Mouse (Mus musculus) midbrain, embryonic 14.5 days (tissue): ENCODE results near the gene Ndst2. TPM values are rescaled to one million over a fixed set of nuclear protein-coding genes. Genes with fewer than 3 reads are reported as not detected.

ENCODE experiments used
- ATAC-seq: fragments of 200-750 bp; cut with Nextera tagmentation; 2 replicates; pipeline ENCODE4 v1.8.0; 2017; ENCODE audit warnings: moderate number of reproducible peaks, moderate library complexity; ENCODE audit not compliant: low FRiP score, low TSS enrichment
- DNase-seq: peaks from one replicate; pipeline ENCODE4 v3.0.0-alpha.2; 2015
- H3K27ac ChIP-seq: fragments of 300-500 bp; sonication (generic); replicated peaks from 2 replicates; pipeline ENCODE4 v1.5.1; 2014; ENCODE audit warnings: mild to moderate bottlenecking, low read depth, low read length, moderate library complexity
- H3K27me3 ChIP-seq: fragments of 300-500 bp; sonication (generic); 2 replicates; pipeline ENCODE4 v1.6.1; 2014; ENCODE audit warnings: low read length, control low read depth, mixed read lengths; ENCODE audit not compliant: control insufficient read depth, insufficient read depth
- H3K36me3 ChIP-seq: fragments of 300-500 bp; sonication (generic); 2 replicates; pipeline ENCODE4 v1.6.1; 2014; ENCODE audit warnings: low read length, control low read depth; ENCODE audit not compliant: control insufficient read depth, insufficient read depth
- H3K4me1 ChIP-seq: fragments of 300-500 bp; sonication (generic); 2 replicates; pipeline ENCODE4 v1.6.1; 2014; ENCODE audit warnings: mild to moderate bottlenecking, antibody characterized with exemption, low read length, control low read depth; ENCODE audit not compliant: control insufficient read depth, insufficient read depth
- H3K4me2 ChIP-seq: fragments of 300-500 bp; sonication (generic); 2 replicates; pipeline ENCODE4 v1.6.1; 2014; ENCODE audit warnings: mild to moderate bottlenecking, low read length, moderate library complexity
- H3K4me3 ChIP-seq: fragments of 300-500 bp; sonication (generic); replicated peaks from 2 replicates; pipeline ENCODE4 v1.5.1; 2014; ENCODE audit warnings: low read depth, low read length
- H3K9ac ChIP-seq: fragments of 300-500 bp; sonication (generic); replicated peaks from 2 replicates; pipeline ENCODE4 v1.6.1; 2014; ENCODE audit warnings: mild to moderate bottlenecking, low read length, moderate library complexity
- H3K9me3 ChIP-seq: fragments of 300-500 bp; sonication (generic); 2 replicates; pipeline ENCODE4 v1.6.1; 2016; ENCODE audit warnings: low read length, control low read depth, mixed read lengths; ENCODE audit not compliant: control insufficient read depth
- WGBS: fragments of 180-500 bp; shearing (Covaris S2); extraction: QIAGEN DNeasy Blood & Tissue Kit; methylation state at CpG from one replicate; pipeline ENCODE4 v1.1.7; 2014; 5-methylcytosine and 5-hydroxymethylcytosine counted together
- polyA plus RNA-seq: library from polyadenylated mRNA; unstranded; fragments of >200 nt; fragmentation: Nextera tagmentation; extraction: Ambion mirVana; gene quantifications from 2 replicates; pipeline ENCODE4 v1.2.1, GENCODE M21; 2014

The Ndst2 gene
- polyA plus RNA-seq = 14.5 and 20.5 TPM in 2 replicates

- 0% methylated on average over 79 of the region's 81 CpGs for WGBS
Measured at GRCm38 (mm10) chr14:20733952-20734774, at the start of gene Ndst2. Gene Ndst2, minus strand, starts transcription at chr14:20734562.

GRCm38 (mm10) chr14:20783526-20783925 lies 49.2 kb upstream of the Ndst2 start:
- Histone ChIP-seq H3K27me3 (no peaks in the 10 kb centered on the region), H3K27ac (no peak overlapping the region), H3K4me3 (no peak overlapping the region), H3K9ac (no peak overlapping the region), H3K36me3 (peaks cover 54% of the 10 kb centered on the region), H3K4me2 (no peak overlapping the region), H3K9me3 (no peaks in the 10 kb centered on the region), H3K4me1 (no peaks in the 10 kb centered on the region)
- WGBS = 90% methylated on average over 6 of the region's 6 CpGs
- ATAC-seq = no peak
- DNase-seq = no peak

More at GRCm38 (mm10) chr14:20733952-20734774, at the start of gene Ndst2:
- ATAC-seq (peak; percentile 98), DNase-seq (peak; percentile 93)
- no peaks in the 10 kb centered on the region for H3K27me3 ChIP-seq
- H3K9me3 ChIP-seq = no peaks in the 10 kb centered on the region
- H3K4me3 ChIP-seq = peak within 1 kb of the TSS; percentile 73
- H3K36me3 ChIP-seq = peaks cover 42% of the 10 kb centered on the region
- H3K4me1 ChIP-seq = peaks cover 7% of the 10 kb centered on the region
- peak within 1 kb of the TSS; percentile 86 for H3K27ac ChIP-seq
- H3K4me2 ChIP-seq = peak within 1 kb of the TSS; percentile 88
- H3K9ac ChIP-seq = peak within 1 kb of the TSS; percentile 92

GRCm38 (mm10) chr14:20782860-20783259 lies 48.5 kb upstream of the Ndst2 start:
- no peak for DNase-seq
- Histone ChIP-seq H3K4me1 (no peaks in the 10 kb centered on the region), H3K4me3 (no peak overlapping the region), H3K27me3 (no peaks in the 10 kb centered on the region), H3K9me3 (no peaks in the 10 kb centered on the region), H3K27ac (no peak overlapping the region), H3K9ac (no peak overlapping the region), H3K4me2 (no peak overlapping the region), H3K36me3 (peaks cover 54% of the 10 kb centered on the region)
- no peak for ATAC-seq
- WGBS = 93% methylated on average over 7 of the region's 7 CpGs

GRCm38 (mm10) chr14:20780217-20780616 lies 45.9 kb upstream of the Ndst2 start:
- H3K9me3 ChIP-seq = no peaks in the 10 kb centered on the region
- no peak for ATAC-seq
- no peak overlapping the region for H3K4me3 ChIP-seq
- DNase-seq = no peak
- H3K36me3 ChIP-seq = peaks cover 48% of the 10 kb centered on the region
- WGBS = 98% methylated on average over 8 of the region's 8 CpGs
- H3K27ac ChIP-seq = no peak overlapping the region
- no peak overlapping the region for H3K4me2 ChIP-seq
- H3K4me1 ChIP-seq = peaks cover 2% of the 10 kb centered on the region
- H3K9ac ChIP-seq = no peak overlapping the region
- no peaks in the 10 kb centered on the region for H3K27me3 ChIP-seq

- no peak overlapping the region for H3K4me2 ChIP-seq
- H3K36me3 ChIP-seq = peaks cover 37% of the 10 kb centered on the region
- WGBS = 75% methylated on average over 8 of the region's 8 CpGs
- no peaks in the 10 kb centered on the region for H3K27me3 ChIP-seq
- no peak overlapping the region for H3K9ac ChIP-seq
- H3K9me3 ChIP-seq = no peaks in the 10 kb centered on the region
- H3K4me1 ChIP-seq = peaks cover 7% of the 10 kb centered on the region
- no peak overlapping the region for H3K4me3 ChIP-seq
- H3K27ac ChIP-seq = no peak overlapping the region
- ATAC-seq (no peak), DNase-seq (no peak)
Measured at GRCm38 (mm10) chr14:20778496-20778895, 44.1 kb upstream of the Ndst2 start.

GRCm38 (mm10) chr14:20775661-20776060 lies 41.3 kb upstream of the Ndst2 start:
- no peaks in the 10 kb centered on the region for H3K9me3 ChIP-seq
- 8% methylated on average over 6 of the region's 6 CpGs for WGBS
- ATAC-seq = no peak
- no peak overlapping the region for H3K4me2 ChIP-seq
- no peaks in the 10 kb centered on the region for H3K27me3 ChIP-seq
- no peak overlapping the region for H3K9ac ChIP-seq
- peaks cover 24% of the 10 kb centered on the region for H3K36me3 ChIP-seq
- H3K4me1 ChIP-seq = peaks cover 7% of the 10 kb centered on the region
- H3K27ac ChIP-seq = no peak overlapping the region; the same call in 1 of the 2 replicates
- no peak overlapping the region for H3K4me3 ChIP-seq
- peak; percentile 38 for DNase-seq

- no peak overlapping the region for H3K4me3 ChIP-seq
- H3K36me3 ChIP-seq = peaks cover 28% of the 10 kb centered on the region
- H3K27ac ChIP-seq = no peak overlapping the region
- DNase-seq (no peak), ATAC-seq (no peak)
- H3K9me3 ChIP-seq = no peaks in the 10 kb centered on the region
- WGBS = 27% methylated on average over 3 of the region's 3 CpGs
- no peaks in the 10 kb centered on the region for H3K27me3 ChIP-seq
- no peak overlapping the region for H3K4me2 ChIP-seq
- H3K9ac ChIP-seq = no peak overlapping the region
- H3K4me1 ChIP-seq = peaks cover 7% of the 10 kb centered on the region
Measured at GRCm38 (mm10) chr14:20773410-20773809, 39.0 kb upstream of the Ndst2 start.

- DNase-seq (no peak), ATAC-seq (no peak)
- H3K4me1 ChIP-seq = peaks cover 7% of the 10 kb centered on the region
- no peak overlapping the region for H3K4me3 ChIP-seq
- no peak overlapping the region for H3K4me2 ChIP-seq
- peaks cover 28% of the 10 kb centered on the region for H3K36me3 ChIP-seq
- 82% methylated on average over 6 of the region's 6 CpGs for WGBS
- no peak overlapping the region for H3K9ac ChIP-seq
- no peaks in the 10 kb centered on the region for H3K27me3 ChIP-seq
- H3K27ac ChIP-seq = no peak overlapping the region
- H3K9me3 ChIP-seq = no peaks in the 10 kb centered on the region
Measured at GRCm38 (mm10) chr14:20772808-20773207, 38.4 kb upstream of the Ndst2 start.

- peaks cover 23% of the 10 kb centered on the region for H3K36me3 ChIP-seq
- peaks cover 7% of the 10 kb centered on the region for H3K4me1 ChIP-seq
- no peak overlapping the region for H3K9ac ChIP-seq
- 95% methylated on average over 3 of the region's 3 CpGs for WGBS
- no peak overlapping the region for H3K4me3 ChIP-seq
- H3K4me2 ChIP-seq = no peak overlapping the region
- ATAC-seq = no peak
- H3K9me3 ChIP-seq = no peaks in the 10 kb centered on the region
- no peaks in the 10 kb centered on the region for H3K27me3 ChIP-seq
- no peak overlapping the region for H3K27ac ChIP-seq
- DNase-seq = no peak
Measured at GRCm38 (mm10) chr14:20771941-20772340, 37.6 kb upstream of the Ndst2 start.
